Mouse (Mus musculus) midbrain, postnatal 0 days (tissue): ENCODE results near the gene Mrc1. TPM values are rescaled to one million over a fixed set of nuclear protein-coding genes. Genes with fewer than 3 reads are reported as not detected.

Experiments
- ATAC-seq: fragments of 200-750 bp; cut with Nextera tagmentation; 2 replicates; pipeline ENCODE4 v1.8.0; 2017; ENCODE audit warnings: moderate number of reproducible peaks, mild to moderate bottlenecking, moderate TSS enrichment, moderate library complexity; ENCODE audit not compliant: low FRiP score
- DNase-seq: peaks from one replicate; pipeline ENCODE4 v3.0.0-alpha.2; 2015; ENCODE audit warnings: low spot score
- H3K27ac ChIP-seq: fragments of 300-500 bp; sonication (generic); 2 replicates; pipeline ENCODE4 v1.5.1; 2014; ENCODE audit warnings: low read depth, mild to moderate bottlenecking, low read length, mixed read lengths
- H3K27me3 ChIP-seq: fragments of 300-500 bp; sonication (generic); 2 replicates; pipeline ENCODE4 v1.6.1; 2014; ENCODE audit warnings: low read length, control low read depth, mixed read lengths; ENCODE audit not compliant: insufficient read depth
- H3K36me3 ChIP-seq: fragments of 300-500 bp; sonication (generic); 2 replicates; pipeline ENCODE4 v1.6.1; 2014; ENCODE audit warnings: low read length, control low read depth, mixed read lengths; ENCODE audit not compliant: insufficient read depth
- H3K4me1 ChIP-seq: fragments of 300-500 bp; sonication (generic); 2 replicates; pipeline ENCODE4 v1.6.1; 2014; ENCODE audit warnings: mild to moderate bottlenecking, control low read depth, antibody characterized with exemption, low read length, mixed read lengths; ENCODE audit not compliant: insufficient read depth
- H3K4me2 ChIP-seq: fragments of 300-500 bp; sonication (generic); 2 replicates; pipeline ENCODE4 v1.6.1; 2014; ENCODE audit warnings: low read depth, mild to moderate bottlenecking, low read length, mixed read lengths; ENCODE audit not compliant: poor library complexity, severe bottlenecking
- H3K4me3 ChIP-seq: fragments of 300-500 bp; sonication (generic); 2 replicates; pipeline ENCODE4 v1.5.1; 2014; ENCODE audit warnings: low read depth, mild to moderate bottlenecking, low read length, moderate library complexity
- H3K9ac ChIP-seq: fragments of 300-500 bp; sonication (generic); replicated peaks from 2 replicates; pipeline ENCODE4 v1.6.1; 2014; ENCODE audit warnings: mild to moderate bottlenecking, low read length, moderate library complexity, mixed read lengths; ENCODE audit not compliant: poor library complexity, severe bottlenecking
- H3K9me3 ChIP-seq: fragments of 300-500 bp; sonication (generic); 2 replicates; pipeline ENCODE4 v1.6.1; 2016; ENCODE audit warnings: low read length, control low read depth
- CTCF ChIP-seq: IDR thresholded peaks from 2 replicates; pipeline ENCODE4 v1.5.1; 2016; ENCODE audit warnings: antibody characterized with exemption, mild to moderate bottlenecking
- WGBS: fragments of 180-500 bp; shearing (Covaris S2); extraction: QIAGEN DNeasy Blood & Tissue Kit; methylation state at CpG from one replicate; pipeline ENCODE4 v1.1.7; 2014; 5-methylcytosine and 5-hydroxymethylcytosine counted together
- polyA plus RNA-seq: library from polyadenylated mRNA; unstranded; fragments of >200 nt; fragmentation: Nextera tagmentation; extraction: Ambion mirVana; gene quantifications from 2 replicates; pipeline ENCODE4 v1.2.1, GENCODE M21; 2015
- total RNA-seq: library from RNA; depleted of rRNA; stranded (reverse); fragments of >200 nt; gene quantifications from 2 replicates; pipeline ENCODE4 v1.2.3, GENCODE M21; 2014

Gene Mrc1
- total and polyA plus RNA-seq, 2 experiments from 2014 or later = 4.1 to 11.0 TPM

- DNase-seq (no peak), ATAC-seq (no peak)
- TF ChIP-seq CTCF = no peak
- H3K27ac ChIP-seq = no peak overlapping the region
- no peak overlapping the region for H3K9ac ChIP-seq
- H3K4me3 ChIP-seq = no peak overlapping the region
- 88% methylated on average over 2 of the region's 2 CpGs for WGBS
- H3K4me2 ChIP-seq = no peak overlapping the region
- no peaks in the 10 kb centered on the region for H3K36me3 ChIP-seq
- no peaks in the 10 kb centered on the region for H3K27me3 ChIP-seq
- H3K9me3 ChIP-seq = no peaks in the 10 kb centered on the region
- no peaks in the 10 kb centered on the region for H3K4me1 ChIP-seq
Observed at GRCm38 (mm10) chr2:14244668-14245067, 15.5 kb downstream of the Mrc1 start.

GRCm38 (mm10) chr2:14249839-14250564 is 20.8 kb downstream of the Mrc1 start:
- no peak overlapping the region for H3K27ac ChIP-seq
- no peaks in the 10 kb centered on the region for H3K9me3 ChIP-seq
- ATAC-seq (no peak), DNase-seq (no peak)
- H3K4me3 ChIP-seq = no peak overlapping the region
- no peak overlapping the region for H3K4me2 ChIP-seq
- no peaks in the 10 kb centered on the region for H3K4me1 ChIP-seq
- no peak overlapping the region for H3K9ac ChIP-seq
- no peaks in the 10 kb centered on the region for H3K36me3 ChIP-seq
- no peaks in the 10 kb centered on the region for H3K27me3 ChIP-seq
- 83% methylated on average over 3 of the region's 3 CpGs for WGBS
- TF ChIP-seq CTCF = no peak

GRCm38 (mm10) chr2:14251938-14252337 is 22.7 kb downstream of the Mrc1 start:
- H3K36me3 ChIP-seq = no peaks in the 10 kb centered on the region
- H3K4me2 ChIP-seq = no peak overlapping the region
- H3K27me3 ChIP-seq = no peaks in the 10 kb centered on the region
- H3K27ac ChIP-seq = no peak overlapping the region
- TF ChIP-seq CTCF = peak; percentile 36
- H3K4me1 ChIP-seq = no peaks in the 10 kb centered on the region
- 74% methylated on average over 3 of the region's 3 CpGs for WGBS
- ATAC-seq = no peak
- no peak overlapping the region for H3K4me3 ChIP-seq
- H3K9me3 ChIP-seq = no peaks in the 10 kb centered on the region
- no peak overlapping the region for H3K9ac ChIP-seq
- DNase-seq = no peak

GRCm38 (mm10) chr2:14258345-14258850 is 29.2 kb downstream of the Mrc1 start:
- Histone ChIP-seq H3K4me3 (no peak overlapping the region), H3K27ac (no peak overlapping the region), H3K27me3 (no peaks in the 10 kb centered on the region), H3K4me1 (no peaks in the 10 kb centered on the region), H3K9me3 (no peaks in the 10 kb centered on the region), H3K9ac (no peak overlapping the region), H3K4me2 (no peak overlapping the region), H3K36me3 (no peaks in the 10 kb centered on the region)
- DNase-seq = no peak
- ATAC-seq = no peak
- TF ChIP-seq CTCF = no peak

- no peak for TF ChIP-seq CTCF
- DNase-seq = no peak
- Histone ChIP-seq H3K9ac (no peak overlapping the region), H3K9me3 (no peaks in the 10 kb centered on the region), H3K27me3 (no peaks in the 10 kb centered on the region), H3K4me3 (no peak overlapping the region), H3K36me3 (no peaks in the 10 kb centered on the region), H3K4me2 (no peak overlapping the region), H3K27ac (no peak overlapping the region), H3K4me1 (no peaks in the 10 kb centered on the region)
- WGBS = 83% methylated on average over 1 of the region's 1 CpGs
- ATAC-seq = no peak
Observed at GRCm38 (mm10) chr2:14262090-14262489, 32.9 kb downstream of the Mrc1 start.

GRCm38 (mm10) chr2:14269160-14269559 is 40.0 kb downstream of the Mrc1 start:
- no peak overlapping the region for H3K27ac ChIP-seq
- H3K4me2 ChIP-seq = no peak overlapping the region
- no peak for ATAC-seq
- no peaks in the 10 kb centered on the region for H3K36me3 ChIP-seq
- TF ChIP-seq CTCF = no peak
- no peak overlapping the region for H3K4me3 ChIP-seq
- no peaks in the 10 kb centered on the region for H3K9me3 ChIP-seq
- H3K9ac ChIP-seq = no peak overlapping the region
- H3K4me1 ChIP-seq = no peaks in the 10 kb centered on the region
- no peak for DNase-seq
- 62% methylated on average over 1 of the region's 1 CpGs for WGBS
- no peaks in the 10 kb centered on the region for H3K27me3 ChIP-seq
